Mouse (Mus musculus): ENCODE results near the gene Ubqln2. TPM values are rescaled to one million over a fixed set of nuclear protein-coding genes. Genes with fewer than 3 reads are reported as not detected.
A peak's percentile ranks its signal among the peaks of the same experiment; 100 is the strongest.

The Ubqln2 gene
- 38.5 and 42.0 TPM in 2 replicates for polyA plus RNA-seq (2015; fragmentation: Nextera tagmentation; extraction: Ambion mirVana)

GRCm38 (mm10) chrX:153497688-153498516 is at the start of gene Ubqln2:
Gene Ubqln2, plus strand, starts transcription at chrX:153498227.
- 15% methylated on average over 51 of the region's 76 CpGs for WGBS

GRCm38 (mm10) chrX:153451946-153452345 is 46.1 kb upstream of the Ubqln2 start:
- H3K36me3 ChIP-seq, result no peaks in the 10 kb centered on the region
- H3K9ac ChIP-seq (replicated peaks), result no peak overlapping the region
- ATAC-seq (ENCODE audit: low FRiP score), result no peak
- no peaks in the 10 kb centered on the region for H3K9me3 ChIP-seq (replicated peaks)
- no peak overlapping the region for H3K4me3 ChIP-seq (replicated peaks)
- WGBS, result 62% methylated on average over 5 of the region's 5 CpGs
- no peak overlapping the region for H3K4me2 ChIP-seq
- H3K4me1 ChIP-seq, result no peaks in the 10 kb centered on the region
- H3K27me3 ChIP-seq (replicated peaks), result no peaks in the 10 kb centered on the region
- no peak overlapping the region for H3K27ac ChIP-seq (replicated peaks)

More at GRCm38 (mm10) chrX:153497688-153498516, at the start of gene Ubqln2:
- Histone ChIP-seq H3K27ac (replicated peaks) (peak within 1 kb of the TSS; percentile 95), H3K27me3 (replicated peaks) (no peaks in the 10 kb centered on the region), H3K9ac (replicated peaks) (peak within 1 kb of the TSS; percentile 76), H3K36me3 (no peaks in the 10 kb centered on the region), H3K4me1 (peaks cover 2% of the 10 kb centered on the region; the same call in 1 of the 2 replicates), H3K9me3 (replicated peaks) (no peaks in the 10 kb centered on the region), H3K4me3 (replicated peaks) (peak within 1 kb of the TSS; percentile 57), H3K4me2 (peak within 1 kb of the TSS; percentile 65)
- peak; percentile 94 for ATAC-seq (ENCODE audit: low FRiP score)

GRCm38 (mm10) chrX:153476760-153477248 is 21.2 kb upstream of the Ubqln2 start:
- no peak for ATAC-seq (ENCODE audit: low FRiP score)
- H3K36me3 ChIP-seq, result no peaks in the 10 kb centered on the region
- H3K9ac ChIP-seq (replicated peaks), result no peak overlapping the region
- WGBS, result 37% methylated on average over 8 of the region's 8 CpGs
- H3K9me3 ChIP-seq (replicated peaks), result no peaks in the 10 kb centered on the region
- H3K27ac ChIP-seq (replicated peaks), result no peak overlapping the region
- H3K4me3 ChIP-seq (replicated peaks), result no peak overlapping the region
- no peaks in the 10 kb centered on the region for H3K27me3 ChIP-seq (replicated peaks)
- H3K4me2 ChIP-seq, result no peak overlapping the region
- H3K4me1 ChIP-seq, result no peaks in the 10 kb centered on the region

DNA sequence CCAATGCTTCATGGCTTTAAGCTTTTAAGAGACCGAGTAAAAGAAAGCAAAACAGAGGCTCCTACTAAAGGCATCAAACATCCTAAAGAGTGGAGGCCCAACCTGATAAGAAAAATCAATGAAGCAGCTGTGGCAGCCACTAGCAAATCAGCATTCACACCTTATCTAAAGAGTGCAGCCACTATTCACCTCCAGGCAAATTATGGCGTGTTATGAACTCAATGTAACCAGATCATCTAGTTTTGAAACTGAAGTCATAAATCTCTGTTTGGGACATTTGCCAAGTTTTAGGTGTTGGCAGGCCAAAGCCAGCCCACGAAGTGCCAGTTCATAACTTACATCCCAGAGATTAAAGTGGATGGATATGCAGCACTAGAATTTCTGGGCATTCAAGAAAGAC is 5.7 kb upstream of the Ubqln2 start:
- ATAC-seq (ENCODE audit: low FRiP score), result no peak
- H3K27ac ChIP-seq (replicated peaks), result no peak overlapping the region
- no peak overlapping the region for H3K4me2 ChIP-seq
- 57% methylated on average over 3 of the region's 3 CpGs for WGBS
- no peaks in the 10 kb centered on the region for H3K9me3 ChIP-seq (replicated peaks)
- H3K27me3 ChIP-seq (replicated peaks), result no peaks in the 10 kb centered on the region
- no peaks in the 10 kb centered on the region for H3K36me3 ChIP-seq
- H3K4me3 ChIP-seq (replicated peaks), result no peak overlapping the region
- H3K9ac ChIP-seq (replicated peaks), result no peak overlapping the region
- no peaks in the 10 kb centered on the region for H3K4me1 ChIP-seq

DNA sequence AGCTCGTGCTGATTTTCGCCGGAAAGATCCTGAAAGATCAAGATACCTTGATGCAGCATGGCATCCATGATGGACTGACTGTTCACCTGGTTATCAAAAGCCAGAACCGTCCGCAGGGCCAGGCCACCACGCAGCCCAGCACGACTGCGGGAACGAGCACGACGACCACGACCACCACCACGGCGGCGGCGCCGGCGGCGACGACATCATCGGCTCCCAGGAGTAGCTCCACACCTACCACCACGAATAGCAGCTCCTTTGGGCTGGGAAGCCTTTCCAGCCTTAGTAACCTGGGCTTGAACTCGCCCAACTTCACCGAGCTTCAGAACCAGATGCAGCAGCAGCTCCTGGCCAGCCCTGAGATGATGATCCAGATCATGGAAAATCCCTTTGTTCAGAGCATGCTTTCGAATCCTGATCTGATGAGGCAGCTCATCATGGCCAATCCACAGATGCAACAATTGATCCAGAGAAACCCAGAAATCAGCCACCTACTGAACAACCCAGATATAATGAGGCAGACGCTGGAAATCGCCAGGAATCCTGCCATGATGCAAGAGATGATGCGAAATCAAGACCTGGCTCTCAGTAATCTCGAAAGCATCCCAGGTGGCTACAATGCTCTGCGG is 752 bp downstream of the Ubqln2 start:
- peak overlapping the region; percentile 76 for H3K9ac ChIP-seq (replicated peaks)
- peak overlapping the region; percentile 57 for H3K4me3 ChIP-seq (replicated peaks)
- peaks cover 2% of the 10 kb centered on the region; the same call in 1 of the 2 replicates for H3K4me1 ChIP-seq
- peak overlapping the region; percentile 95 for H3K27ac ChIP-seq (replicated peaks)
- H3K36me3 ChIP-seq, result no peaks in the 10 kb centered on the region
- H3K27me3 ChIP-seq (replicated peaks), result no peaks in the 10 kb centered on the region
- ATAC-seq (ENCODE audit: low FRiP score), result peak; percentile 37
- no peaks in the 10 kb centered on the region for H3K9me3 ChIP-seq (replicated peaks)
- WGBS, result 15% methylated on average over 30 of the region's 30 CpGs
- peak overlapping the region; percentile 65 for H3K4me2 ChIP-seq

DNA sequence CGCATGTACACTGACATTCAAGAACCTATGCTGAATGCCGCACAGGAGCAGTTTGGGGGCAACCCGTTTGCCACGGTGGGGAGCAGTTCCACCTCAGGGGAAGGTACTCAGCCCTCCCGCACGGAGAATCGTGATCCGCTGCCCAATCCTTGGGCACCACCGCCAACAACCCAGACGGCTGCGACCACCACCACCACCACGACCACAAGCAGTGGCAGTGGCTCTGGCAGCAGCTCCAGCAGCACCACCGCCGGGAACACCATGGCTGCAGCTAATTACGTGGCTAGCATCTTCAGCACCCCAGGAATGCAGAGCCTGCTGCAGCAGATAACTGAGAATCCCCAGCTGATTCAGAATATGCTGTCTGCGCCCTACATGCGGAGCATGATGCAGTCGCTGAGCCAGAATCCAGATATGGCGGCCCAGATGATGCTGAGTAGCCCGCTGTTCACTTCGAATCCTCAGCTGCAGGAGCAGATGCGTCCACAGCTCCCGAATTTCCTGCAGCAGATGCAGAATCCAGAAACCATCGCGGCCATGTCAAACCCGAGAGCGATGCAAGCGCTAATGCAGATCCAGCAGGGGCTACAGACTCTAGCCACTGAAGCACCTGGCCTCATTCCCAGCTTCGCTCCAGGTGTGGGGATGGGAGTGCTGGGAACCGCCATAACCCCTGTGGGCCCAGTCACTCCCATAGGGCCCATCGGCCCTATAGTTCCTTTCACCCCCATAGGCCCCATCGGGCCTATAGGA is 1.4 kb downstream of the Ubqln2 start:
- no peak for ATAC-seq (ENCODE audit: low FRiP score)
- 20% methylated on average over 32 of the region's 32 CpGs for WGBS
- Histone ChIP-seq H3K27me3 (replicated peaks) (no peaks in the 10 kb centered on the region), H3K9me3 (replicated peaks) (no peaks in the 10 kb centered on the region), H3K27ac (replicated peaks) (peak overlapping the region; percentile 95), H3K36me3 (no peaks in the 10 kb centered on the region), H3K9ac (replicated peaks) (peak overlapping the region; percentile 76), H3K4me2 (peak overlapping the region; percentile 65), H3K4me3 (replicated peaks) (peak overlapping the region; percentile 57), H3K4me1 (peaks cover 2% of the 10 kb centered on the region; the same call in 1 of the 2 replicates)

DNA sequence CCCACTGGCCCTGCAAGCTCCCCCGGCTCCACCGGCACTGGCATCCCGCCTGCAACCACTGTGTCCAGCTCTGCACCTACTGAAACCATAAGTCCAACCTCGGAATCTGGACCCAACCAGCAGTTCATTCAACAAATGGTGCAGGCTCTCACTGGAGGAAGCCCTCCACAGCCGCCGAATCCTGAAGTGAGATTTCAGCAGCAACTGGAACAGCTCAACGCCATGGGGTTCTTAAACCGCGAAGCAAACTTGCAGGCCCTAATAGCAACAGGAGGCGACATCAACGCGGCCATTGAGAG is 2.0 kb downstream of the Ubqln2 start:
- no peaks in the 10 kb centered on the region for H3K27me3 ChIP-seq (replicated peaks)
- no peak for ATAC-seq (ENCODE audit: low FRiP score)
- WGBS, result 26% methylated on average over 12 of the region's 12 CpGs
- peak overlapping the region; percentile 76 for H3K9ac ChIP-seq (replicated peaks)
- no peaks in the 10 kb centered on the region for H3K36me3 ChIP-seq
- H3K4me3 ChIP-seq (replicated peaks), result peak overlapping the region; percentile 57
- peak overlapping the region; percentile 65 for H3K4me2 ChIP-seq
- H3K27ac ChIP-seq (replicated peaks), result peak overlapping the region; percentile 95
- peaks cover 2% of the 10 kb centered on the region; the same call in 1 of the 2 replicates for H3K4me1 ChIP-seq
- H3K9me3 ChIP-seq (replicated peaks), result no peaks in the 10 kb centered on the region

DNA sequence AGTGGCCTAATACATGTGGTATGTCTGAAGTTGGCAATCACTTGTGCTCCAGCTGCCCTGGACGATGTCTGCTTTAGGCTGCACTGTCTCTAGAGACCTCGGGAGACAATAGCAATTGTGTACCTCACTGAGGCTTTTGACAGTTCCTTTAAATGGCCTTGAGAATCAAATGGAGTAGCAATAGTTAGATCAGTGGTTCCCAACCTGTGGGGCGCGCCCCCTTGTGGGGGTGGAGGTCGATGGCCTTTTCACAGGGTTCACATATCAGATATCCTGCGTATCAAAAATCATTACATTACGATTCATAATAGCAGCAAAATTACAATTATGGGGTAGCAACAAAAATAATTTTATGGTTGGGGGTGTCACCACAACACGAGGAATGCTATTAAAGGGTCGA is 7.9 kb downstream of the Ubqln2 start:
- Histone ChIP-seq H3K4me3 (replicated peaks) (no peak overlapping the region), H3K4me1 (peaks cover 2% of the 10 kb centered on the region; the same call in 1 of the 2 replicates), H3K27me3 (replicated peaks) (no peaks in the 10 kb centered on the region), H3K9ac (replicated peaks) (no peak overlapping the region), H3K9me3 (replicated peaks) (no peaks in the 10 kb centered on the region), H3K4me2 (no peak overlapping the region), H3K36me3 (no peaks in the 10 kb centered on the region), H3K27ac (replicated peaks) (no peak overlapping the region)
- WGBS, result 42% methylated on average over 9 of the region's 9 CpGs
- ATAC-seq (ENCODE audit: low FRiP score), result no peak

DNA sequence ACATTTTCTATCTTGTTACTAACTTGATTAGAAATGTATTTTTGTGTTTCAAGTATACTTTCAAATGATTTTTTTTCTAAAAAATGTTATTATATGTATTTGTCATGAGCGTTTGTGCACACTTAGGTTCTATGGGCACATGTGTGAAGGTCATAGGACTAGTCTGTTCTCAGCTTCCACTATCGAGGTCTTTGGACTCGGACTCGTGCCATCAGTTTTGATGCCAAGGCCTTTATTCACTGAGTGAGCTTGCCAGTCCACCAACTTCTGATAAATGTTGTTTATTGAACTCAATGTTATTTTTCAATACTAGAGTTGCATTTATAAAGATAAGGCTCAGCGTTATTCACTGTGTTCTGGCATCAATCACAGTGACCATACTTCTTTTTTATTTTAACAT is 17.5 kb downstream of the Ubqln2 start:
- H3K9ac ChIP-seq (replicated peaks), result no peak overlapping the region
- H3K36me3 ChIP-seq, result no peaks in the 10 kb centered on the region
- no peak overlapping the region for H3K4me3 ChIP-seq (replicated peaks)
- no peaks in the 10 kb centered on the region for H3K9me3 ChIP-seq (replicated peaks)
- ATAC-seq (ENCODE audit: low FRiP score), result no peak
- H3K4me2 ChIP-seq, result no peak overlapping the region
- WGBS, result 93% methylated on average over 5 of the region's 5 CpGs
- no peak overlapping the region for H3K27ac ChIP-seq (replicated peaks)
- H3K4me1 ChIP-seq, result no peaks in the 10 kb centered on the region
- no peaks in the 10 kb centered on the region for H3K27me3 ChIP-seq (replicated peaks)

GRCm38 (mm10) chrX:153528399-153528798 is 30.4 kb downstream of the Ubqln2 start:
- ATAC-seq (ENCODE audit: low FRiP score), result no peak
- Histone ChIP-seq H3K4me2 (no peak overlapping the region), H3K27ac (replicated peaks) (no peak overlapping the region), H3K4me1 (no peaks in the 10 kb centered on the region), H3K36me3 (no peaks in the 10 kb centered on the region), H3K9me3 (replicated peaks) (no peaks in the 10 kb centered on the region), H3K27me3 (replicated peaks) (no peaks in the 10 kb centered on the region), H3K4me3 (replicated peaks) (no peak overlapping the region), H3K9ac (replicated peaks) (no peak overlapping the region)
- WGBS, result 20% methylated on average over 2 of the region's 2 CpGs

Measured in neural tube, embryonic 15.5 days (tissue).